ENCODE assay signal across 10 mouse cellular contexts in the genomic region with DNA sequence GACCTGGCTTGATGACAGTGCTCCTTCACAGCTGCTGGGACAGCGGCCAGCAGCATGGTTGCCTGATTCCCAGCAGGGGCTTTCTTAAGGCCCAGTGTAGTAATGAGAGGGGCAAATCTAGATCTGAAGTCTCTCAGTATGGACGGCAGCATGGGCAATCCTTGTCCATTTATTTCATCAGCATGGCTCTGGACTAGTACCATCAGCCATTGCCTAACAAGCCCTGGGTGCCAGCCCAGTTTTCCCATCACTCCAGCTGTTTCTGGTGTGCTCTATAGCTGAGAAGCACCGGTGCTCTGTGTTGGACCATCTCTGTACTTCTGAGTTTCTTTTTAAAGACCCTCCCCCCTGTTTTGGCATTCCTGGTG. TPM values are rescaled to one million over a fixed set of nuclear protein-coding genes. Genes with fewer than 3 reads are reported as not detected.
DNase-seq lines count a peak whose midpoint lies in the region; ATAC-seq and TF ChIP-seq lines count a peak whose summit lies in the region.
"Had no signal": no experiment of that assay in that cellular context is flagged by ENCODE, and none has a peak within 500 bp of the region (broad histone marks: within the 10 kb centered on the region; RNA-seq: fewer than 3 reads in every experiment).

No protein-coding gene starts in this region.

- no peak overlapping the region for H3K4me3 ChIP-seq in hindbrain, embryonic 12.5 days
- H3K4me3 ChIP-seq in hindbrain, embryonic 10.5 days: no peak overlapping the region
- 0 out of 2 replicates have a peak overlapping the region, but pooled peaks have one; percentile 0 for H3K4me3 ChIP-seq in liver, embryonic 16.5 days (ENCODE audit: low read depth, low read length)
- no peak overlapping the region for H3K4me3 ChIP-seq in thymus, adult 2 months (ENCODE audit: control insufficient read depth, insufficient read depth, low read length)
- H3K4me3 ChIP-seq in cerebellum, adult 2 months (replicated peaks; ENCODE audit: insufficient read depth, low read depth, low read length): no peak overlapping the region

- WGBS in hindbrain, embryonic 12.5 days: 63% methylated on average over 3 of the region's 3 CpGs
- 66% methylated on average over 3 of the region's 3 CpGs for WGBS in hindbrain, embryonic 10.5 days
- 48% methylated on average over 3 of the region's 3 CpGs for WGBS in liver, embryonic 16.5 days (ENCODE audit: insufficient replicate concordance)
- WGBS in thymus, adult 2 months: 89% methylated on average over 3 of the region's 3 CpGs
- WGBS in cerebellum, adult 2 months: 53% methylated on average over 3 of the region's 3 CpGs

- H3K4me2 ChIP-seq in hindbrain, embryonic 12.5 days (replicated peaks): 0 out of 2 replicates have a peak overlapping the region, but pooled peaks have one; percentile 13
- no peak overlapping the region; the same call in 1 of the 2 replicates for H3K4me2 ChIP-seq in liver, embryonic 16.5 days (ENCODE audit: low read depth, low read length)

- no peak for ATAC-seq in hindbrain, embryonic 12.5 days (ENCODE audit: low FRiP score)
- no peak for ATAC-seq in liver, embryonic 16.5 days (ENCODE audit: low read depth)

- H3K4me1 ChIP-seq in hindbrain, embryonic 12.5 days: peaks cover 11% of the 10 kb centered on the region
- H3K4me1 ChIP-seq in hindbrain, embryonic 10.5 days (replicated peaks): peaks cover 51% of the 10 kb centered on the region
- H3K4me1 ChIP-seq in liver, embryonic 16.5 days (ENCODE audit: control insufficient read depth, low read depth, low read length): peaks cover 15% of the 10 kb centered on the region
- peaks cover 13% of the 10 kb centered on the region for H3K4me1 ChIP-seq in thymus, adult 2 months (replicated peaks; ENCODE audit: control insufficient read depth, insufficient read depth, low read length)
- H3K4me1 ChIP-seq in cerebellum, adult 2 months (ENCODE audit: control insufficient read depth, insufficient read depth, low read length): peaks cover 20% of the 10 kb centered on the region

- H3K9ac ChIP-seq in hindbrain, embryonic 12.5 days: no peak overlapping the region
- no peak overlapping the region for H3K9ac ChIP-seq in liver, embryonic 16.5 days (ENCODE audit: low read depth, low read length)

- TF ChIP-seq POLR2A in thymus, adult 2 months (IDR thresholded peaks at IDR 0.05; ENCODE audit: control insufficient read depth, extremely low read depth, insufficient read depth, low read length, poor library complexity): no peak
- TF ChIP-seq POLR2A in cerebellum, adult 2 months (IDR thresholded peaks at IDR 0.05; ENCODE audit: borderline replicate concordance, insufficient read depth, low read length): no peak

- H3K9me3 ChIP-seq in hindbrain, embryonic 12.5 days (replicated peaks): no peaks in the 10 kb centered on the region
- H3K9me3 ChIP-seq in hindbrain, embryonic 10.5 days: no peaks in the 10 kb centered on the region
- no peaks in the 10 kb centered on the region for H3K9me3 ChIP-seq in liver, embryonic 16.5 days (replicated peaks; ENCODE audit: control insufficient read depth, low read length)

- TF ChIP-seq CTCF in thymus, adult 2 months (IDR thresholded peaks at IDR 0.05; ENCODE audit: borderline replicate concordance, control insufficient read depth, extremely low read depth, insufficient read depth, low read length, poor library complexity): no peak
- TF ChIP-seq CTCF in cerebellum, adult 2 months (IDR thresholded peaks at IDR 0.05; ENCODE audit: borderline replicate concordance, insufficient read depth, low read depth, low read length): no peak

- H3K27me3 ChIP-seq in hindbrain, embryonic 12.5 days: peaks cover 6% of the 10 kb centered on the region; the same call in 1 of the 2 replicates
- H3K27me3 ChIP-seq in hindbrain, embryonic 10.5 days (ENCODE audit: insufficient read depth, poor library complexity, severe bottlenecking): peaks cover 11% of the 10 kb centered on the region
- peaks cover 2% of the 10 kb centered on the region; the same call in 1 of the 2 replicates for H3K27me3 ChIP-seq in liver, embryonic 16.5 days (ENCODE audit: control insufficient read depth, insufficient read depth, low read depth, low read length)
- no peaks in the 10 kb centered on the region for H3K27me3 ChIP-seq in thymus, adult 2 months (ENCODE audit: control insufficient read depth, insufficient read depth, low read length)
- no peaks in the 10 kb centered on the region for H3K27me3 ChIP-seq in cerebellum, adult 2 months (ENCODE audit: control insufficient read depth, insufficient read depth, low read length)

- DNase-seq in hindbrain, embryonic 10.5 days (ENCODE audit: low spot score): no peak
- DNase-seq in brain, adult 2 months (ENCODE audit: low read depth, low spot score): peak; percentile 13
- peak; percentile 32 for DNase-seq in gastrocnemius, postnatal 10 days
- no peak for DNase-seq in thymus, adult 2 months
- no peak for DNase-seq in ovary, postnatal 10 days (ENCODE audit: low spot score)
- DNase-seq in cerebellum, adult 2 months: no peak
- DNase-seq: cerebellum, adult 11 months; kidney, adult 9 months had no signal

- H3K36me3 ChIP-seq in hindbrain, embryonic 12.5 days: no peaks in the 10 kb centered on the region
- H3K36me3 ChIP-seq in hindbrain, embryonic 10.5 days: no peaks in the 10 kb centered on the region
- no peaks in the 10 kb centered on the region for H3K36me3 ChIP-seq in liver, embryonic 16.5 days (ENCODE audit: control insufficient read depth, insufficient read depth)
- no peaks in the 10 kb centered on the region for H3K36me3 ChIP-seq in thymus, adult 2 months (ENCODE audit: control insufficient read depth, insufficient read depth, low read length)

- H3K27ac ChIP-seq in hindbrain, embryonic 12.5 days: no peak overlapping the region
- H3K27ac ChIP-seq in hindbrain, embryonic 10.5 days: no peak overlapping the region
- no peak overlapping the region for H3K27ac ChIP-seq in liver, embryonic 16.5 days (ENCODE audit: low read length)
- no peak overlapping the region for H3K27ac ChIP-seq in thymus, adult 2 months (ENCODE audit: control insufficient read depth, insufficient read depth, low read length)
- H3K27ac ChIP-seq in cerebellum, adult 2 months (ENCODE audit: insufficient read depth, low read length): no peak overlapping the region

RNA-seq across cellular contexts. Expression of a gene that starts 3.3 kb away (rescaled TPM):
- polyA plus RNA-seq in hindbrain, embryonic 12.5 days (2016; fragmentation: Nextera tagmentation; extraction: Ambion mirVana): 7.5 and 8.0 TPM in 2 replicates
- polyA plus RNA-seq in hindbrain, embryonic 10.5 days (2016; fragmentation: Nextera tagmentation; extraction: Ambion mirVana): 10.2 and 12.4 TPM in 2 replicates
- total RNA-seq in gastrocnemius, postnatal 10 days (2021): 10 to 100 TPM; 49.4 to 59.9 TPM
- 6.3 and 7.0 TPM in 2 replicates for polyA plus RNA-seq in liver, embryonic 16.5 days (2015; fragmentation: Nextera tagmentation; extraction: Ambion mirVana)
- 6.5 and 6.9 TPM in 2 replicates for polyA plus RNA-seq in thymus, adult 2 months (2012; rRNA removed)
- 11.0 and 11.2 TPM in 2 replicates for polyA plus RNA-seq in cerebellum, adult 2 months (2012; rRNA removed)

Comparison
In these comparisons a context has a peak if more than half of its experiments do, and no peak if none do; other contexts are left out.
1. DNase-seq: peak in brain, adult 2 months (single experiment) and gastrocnemius, postnatal 10 days (single experiment); none in hindbrain, embryonic 10.5 days (single experiment), thymus, adult 2 months (single experiment), ovary, postnatal 10 days (single experiment) and cerebellum, adult 2 months (0 of 2).